Mouse (Mus musculus) cortical plate, adult 2 months (tissue): Measurements from ENCODE around the gene Top1. TPM values are rescaled to one million over a fixed set of nuclear protein-coding genes. Genes with fewer than 3 reads are reported as not detected.

Experiments
- H3K27ac ChIP-seq: fragments of 200-500 bp; 2 replicates; pipeline ENCODE4 v1.5.1; 2012; ENCODE audit warnings: low read length, control low read depth, inconsistent platforms; ENCODE audit not compliant: insufficient read depth
- H3K4me1 ChIP-seq: fragments of 200-500 bp; 2 replicates; pipeline ENCODE4 v1.6.1; 2011; ENCODE audit warnings: low read length; ENCODE audit not compliant: control insufficient read depth, insufficient read depth
- H3K4me3 ChIP-seq: fragments of 200-500 bp; 2 replicates; pipeline ENCODE4 v1.5.1; 2011; ENCODE audit warnings: mild to moderate bottlenecking, low read length, control low read depth; ENCODE audit not compliant: insufficient read depth
- CTCF ChIP-seq: fragments of 200-500 bp; IDR thresholded peaks from 2 replicates; pipeline ENCODE4 v1.5.1; 2011; ENCODE audit warnings: mild to moderate bottlenecking, control low read depth, low read length; ENCODE audit not compliant: insufficient read depth; ENCODE audit errors: extremely low read depth
- POLR2A ChIP-seq: fragments of 200-500 bp; IDR thresholded peaks from 2 replicates; pipeline ENCODE4 v1.6.1; 2011; ENCODE audit warnings: mild to moderate bottlenecking, low read length, control low read depth; ENCODE audit not compliant: insufficient read depth; ENCODE audit errors: extremely low read depth
- polyA plus RNA-seq: library from polyadenylated mRNA; depleted of rRNA; stranded (reverse); fragments of >200 nt; gene quantifications from 2 replicates; pipeline ENCODE4 v1.2.3, GENCODE M21; 2012

Top1 gene
- polyA plus RNA-seq, 1 experiment, result 27.8 TPM

GRCm38 (mm10) chr2:160735706-160736310 lies 90.1 kb downstream of the Top1 start:
- Histone ChIP-seq H3K27ac (no peak overlapping the region), H3K4me1 (peaks cover 12% of the 10 kb centered on the region), H3K4me3 (no peak overlapping the region)
- TF ChIP-seq CTCF, result no peak
- no peak for TF ChIP-seq POLR2A

- H3K27ac ChIP-seq, result no peak overlapping the region
- TF ChIP-seq CTCF, result no peak
- TF ChIP-seq POLR2A, result no peak
- no peak overlapping the region for H3K4me3 ChIP-seq
- H3K4me1 ChIP-seq, result peaks cover 12% of the 10 kb centered on the region
Measured at GRCm38 (mm10) chr2:160736466-160736865, 90.8 kb downstream of the Top1 start.

DNA sequence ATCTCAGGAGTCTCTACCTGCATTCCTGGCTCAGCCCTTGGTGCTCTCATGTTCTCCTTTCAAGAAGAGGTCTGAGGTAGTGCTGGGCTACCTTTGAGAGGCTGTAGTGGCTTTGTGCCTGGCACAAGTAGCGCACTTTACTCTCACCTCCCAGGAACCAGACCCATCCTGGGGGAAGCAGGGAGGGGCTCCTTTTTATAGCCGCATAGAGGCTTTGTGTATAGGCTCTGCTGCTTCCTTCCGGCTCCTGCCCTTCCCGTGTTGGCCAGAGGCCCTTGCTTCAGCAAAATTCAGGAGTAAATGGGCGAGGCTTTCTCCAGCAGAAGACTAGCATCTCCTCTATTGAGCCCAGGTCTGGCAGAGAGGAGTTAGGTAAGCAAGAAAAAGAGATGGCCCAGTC lies 92.7 kb downstream of the Top1 start:
- Histone ChIP-seq H3K27ac (peak overlapping the region; percentile 42; the same call in 1 of the 2 replicates), H3K4me1 (peaks cover 18% of the 10 kb centered on the region), H3K4me3 (no peak overlapping the region)
- TF ChIP-seq POLR2A (no peak), CTCF (no peak)

DNA sequence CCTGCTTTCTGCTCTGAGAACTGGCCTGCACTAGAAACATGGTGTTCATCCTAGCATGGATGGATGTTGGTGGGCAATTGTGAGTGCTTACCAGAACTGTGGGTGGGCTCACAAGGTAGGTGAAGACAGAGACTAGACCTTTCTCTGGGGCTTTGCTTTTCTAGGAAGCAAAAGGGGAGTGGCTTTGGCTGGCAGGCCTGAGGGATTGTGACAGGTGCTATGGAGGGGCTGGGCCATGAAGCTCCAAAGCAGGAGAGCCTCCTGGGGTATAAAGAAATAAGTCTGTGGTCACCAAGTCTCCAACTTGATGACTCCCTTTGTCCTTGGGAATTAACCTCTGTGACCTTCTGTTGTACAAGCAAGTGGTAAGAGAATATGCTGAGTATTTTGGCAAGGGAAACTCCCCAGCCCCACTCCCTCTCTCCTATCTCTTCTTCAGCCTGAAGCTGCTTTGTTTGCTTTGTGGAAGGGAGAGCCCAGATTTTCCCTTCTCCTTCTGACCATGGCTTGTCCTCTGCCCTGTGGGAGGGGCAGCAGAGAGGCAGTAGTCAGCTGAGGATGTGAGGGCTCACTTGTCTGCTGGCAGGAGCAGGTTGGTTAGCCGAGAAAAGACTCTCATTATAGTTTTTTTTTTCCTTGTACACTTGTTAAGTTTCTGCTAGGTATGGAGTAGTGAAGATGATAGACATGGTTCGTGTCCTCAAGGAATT lies 94.1 kb downstream of the Top1 start:
- Histone ChIP-seq H3K4me1 (peaks cover 20% of the 10 kb centered on the region), H3K4me3 (no peak overlapping the region), H3K27ac (no peak overlapping the region)
- TF ChIP-seq POLR2A (no peak), CTCF (no peak)

DNA sequence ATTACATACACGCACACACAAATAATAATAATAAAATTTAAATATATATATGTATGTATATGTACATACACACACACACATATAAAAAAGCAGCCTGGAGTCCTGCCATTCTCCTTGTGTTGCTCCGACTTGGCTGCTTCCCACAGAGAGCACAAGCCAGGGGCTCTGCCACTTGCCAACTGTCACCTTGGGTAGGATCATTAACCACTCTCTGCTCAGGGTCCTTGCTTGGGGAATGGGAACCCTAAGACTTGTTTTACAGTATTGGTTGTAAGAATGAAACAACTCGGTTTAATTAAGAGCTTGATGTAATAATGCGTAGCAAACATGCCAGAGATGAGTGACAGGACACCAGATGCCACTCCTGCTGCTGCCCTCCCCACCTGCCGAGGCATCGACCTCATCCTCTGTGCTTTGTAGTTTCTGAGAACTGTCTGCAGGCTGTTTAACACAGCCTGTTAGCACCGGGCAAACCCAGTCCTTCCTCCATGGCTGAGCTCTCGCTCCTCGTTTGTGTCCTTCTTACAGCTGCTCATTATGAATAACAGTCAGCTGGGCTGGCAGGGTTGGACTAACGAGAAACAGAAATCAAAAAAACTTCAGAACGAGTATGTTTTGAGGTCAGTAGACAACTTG lies 95.0 kb downstream of the Top1 start:
- peaks cover 24% of the 10 kb centered on the region for H3K4me1 ChIP-seq
- no peak overlapping the region for H3K4me3 ChIP-seq
- TF ChIP-seq CTCF, result no peak
- no peak for TF ChIP-seq POLR2A
- H3K27ac ChIP-seq, result 0 out of 2 replicates have a peak overlapping the region, but pooled peaks have one; percentile 34

GRCm38 (mm10) chr2:160741580-160741979 lies 95.9 kb downstream of the Top1 start:
- H3K4me3 ChIP-seq, result no peak overlapping the region
- peaks cover 32% of the 10 kb centered on the region for H3K4me1 ChIP-seq
- peak overlapping the region; percentile 5 for H3K27ac ChIP-seq
- TF ChIP-seq POLR2A (no peak), CTCF (no peak)

GRCm38 (mm10) chr2:160742161-160742609 lies 96.5 kb downstream of the Top1 start:
- Histone ChIP-seq H3K4me1 (peaks cover 37% of the 10 kb centered on the region), H3K27ac (peak overlapping the region; percentile 4), H3K4me3 (no peak overlapping the region)
- TF ChIP-seq POLR2A (no peak), CTCF (no peak)

GRCm38 (mm10) chr2:160744040-160744822 lies 98.5 kb downstream of the Top1 start:
- no peak for TF ChIP-seq POLR2A
- TF ChIP-seq CTCF, result peak; percentile 46
- Histone ChIP-seq H3K27ac (no peak overlapping the region), H3K4me3 (no peak overlapping the region), H3K4me1 (peaks cover 37% of the 10 kb centered on the region)

GRCm38 (mm10) chr2:160744823-160745210 lies 99.1 kb downstream of the Top1 start:
- H3K4me3 ChIP-seq, result no peak overlapping the region
- no peak overlapping the region for H3K27ac ChIP-seq
- H3K4me1 ChIP-seq, result peaks cover 34% of the 10 kb centered on the region
- TF ChIP-seq POLR2A (no peak), CTCF (no peak)
